Mouse (Mus musculus) intestine, embryonic 14.5 days (tissue): Measurements from ENCODE around the gene Vldlr. TPM values are rescaled to one million over a fixed set of nuclear protein-coding genes. Genes with fewer than 3 reads are reported as not detected.

ENCODE experiments used
- ATAC-seq: fragments of 200-750 bp; cut with Nextera tagmentation; replicated peaks from 2 replicates; pipeline ENCODE4 v1.8.0; 2017; ENCODE audit warnings: low read depth, moderate number of reproducible peaks, moderate TSS enrichment, moderate library complexity; ENCODE audit not compliant: low FRiP score, low TSS enrichment
- DNase-seq: peaks from one replicate; pipeline ENCODE4 v3.0.0-alpha.2; 2018; ENCODE audit warnings: low spot score
- H3K27ac ChIP-seq: fragments of 300-500 bp; sonication (generic); 2 replicates; pipeline ENCODE4 v1.5.1; 2014; ENCODE audit warnings: low read depth, mild to moderate bottlenecking, control low read depth
- H3K27me3 ChIP-seq: fragments of 300-500 bp; sonication (generic); replicated peaks from 2 replicates; pipeline ENCODE4 v1.6.1; 2014; ENCODE audit warnings: low read length, control low read depth; ENCODE audit not compliant: control insufficient read depth, insufficient read depth
- H3K36me3 ChIP-seq: fragments of 300-500 bp; sonication (generic); 2 replicates; pipeline ENCODE4 v1.6.1; 2014; ENCODE audit warnings: low read length, control low read depth; ENCODE audit not compliant: control insufficient read depth, insufficient read depth
- H3K4me1 ChIP-seq: fragments of 300-500 bp; sonication (generic); replicated peaks from 2 replicates; pipeline ENCODE4 v1.6.1; 2014; ENCODE audit warnings: low read length, control low read depth, mixed read lengths; ENCODE audit not compliant: control insufficient read depth, insufficient read depth
- H3K4me2 ChIP-seq: fragments of 300-500 bp; sonication (generic); 2 replicates; pipeline ENCODE4 v1.6.1; 2014; ENCODE audit warnings: low read length
- H3K4me3 ChIP-seq: fragments of 300-500 bp; sonication (generic); 2 replicates; pipeline ENCODE4 v1.5.1; 2014; ENCODE audit warnings: low read depth, low read length, control low read depth, mixed read lengths
- H3K9ac ChIP-seq: fragments of 300-500 bp; sonication (generic); 2 replicates; pipeline ENCODE4 v1.6.1; 2014; ENCODE audit warnings: mild to moderate bottlenecking, low read length
- H3K9me3 ChIP-seq: fragments of 300-500 bp; sonication (generic); 2 replicates; pipeline ENCODE4 v1.6.1; 2016; ENCODE audit warnings: low read length, control low read depth; ENCODE audit not compliant: control insufficient read depth
- WGBS: fragments of 180-500 bp; shearing (Covaris S2); extraction: QIAGEN DNeasy Blood & Tissue Kit; methylation state at CpG from one replicate; pipeline ENCODE4 v1.1.7; 2014; 5-methylcytosine and 5-hydroxymethylcytosine counted together
- polyA plus RNA-seq: library from polyadenylated mRNA; unstranded; fragments of >200 nt; fragmentation: Nextera tagmentation; extraction: Ambion mirVana; gene quantifications from 2 replicates; pipeline ENCODE4 v1.2.1, GENCODE M21; 2014

The Vldlr gene
- polyA plus RNA-seq = 4.1 and 5.6 TPM in 2 replicates

GRCm38 (mm10) chr19:27216318-27216717, at the start of gene Vldlr:
Gene Vldlr, plus strand, starts transcription at chr19:27216484.
- no peak for DNase-seq
- Histone ChIP-seq H3K36me3 (no peaks in the 10 kb centered on the region), H3K27ac (no peak within 1 kb of the TSS), H3K27me3 (peaks cover 25% of the 10 kb centered on the region), H3K4me2 (peak within 1 kb of the TSS; percentile 97), H3K9me3 (no peaks in the 10 kb centered on the region), H3K9ac (peak within 1 kb of the TSS; percentile 55), H3K4me3 (peak within 1 kb of the TSS; percentile 66), H3K4me1 (peaks cover 7% of the 10 kb centered on the region; the same call in 1 of the 2 replicates)
- WGBS = 5% methylated on average over 11 of the region's 11 CpGs
- ATAC-seq = no peak

- Histone ChIP-seq H3K27me3 (no peaks in the 10 kb centered on the region), H3K36me3 (no peaks in the 10 kb centered on the region), H3K4me2 (no peak overlapping the region), H3K9ac (no peak overlapping the region), H3K4me3 (no peak overlapping the region), H3K27ac (no peak overlapping the region), H3K4me1 (no peaks in the 10 kb centered on the region), H3K9me3 (no peaks in the 10 kb centered on the region)
- 69% methylated on average over 5 of the region's 5 CpGs for WGBS
- ATAC-seq = no peak
- peak; percentile 29 for DNase-seq
Observed at GRCm38 (mm10) chr19:27167601-27168319, 48.5 kb upstream of the Vldlr start.

- Histone ChIP-seq H3K27ac (no peak overlapping the region), H3K27me3 (no peaks in the 10 kb centered on the region), H3K4me3 (no peak overlapping the region), H3K9ac (no peak overlapping the region), H3K4me2 (no peak overlapping the region), H3K36me3 (no peaks in the 10 kb centered on the region), H3K9me3 (no peaks in the 10 kb centered on the region), H3K4me1 (no peaks in the 10 kb centered on the region)
- no peak for ATAC-seq
- DNase-seq = no peak
- 64% methylated on average over 2 of the region's 2 CpGs for WGBS
Observed at GRCm38 (mm10) chr19:27173836-27174235, 42.4 kb upstream of the Vldlr start.

- no peak overlapping the region for H3K27ac ChIP-seq
- H3K9me3 ChIP-seq = no peaks in the 10 kb centered on the region
- ATAC-seq (no peak), DNase-seq (no peak)
- no peak overlapping the region for H3K4me3 ChIP-seq
- H3K4me1 ChIP-seq = no peaks in the 10 kb centered on the region
- no peak overlapping the region for H3K9ac ChIP-seq
- H3K36me3 ChIP-seq = no peaks in the 10 kb centered on the region
- H3K4me2 ChIP-seq = no peak overlapping the region
- H3K27me3 ChIP-seq = no peaks in the 10 kb centered on the region
- WGBS = 86% methylated on average over 1 of the region's 1 CpGs
Observed at GRCm38 (mm10) chr19:27175617-27176016, 40.7 kb upstream of the Vldlr start.

- no peaks in the 10 kb centered on the region for H3K27me3 ChIP-seq
Observed at GRCm38 (mm10) chr19:27176558-27176957, 39.7 kb upstream of the Vldlr start.

GRCm38 (mm10) chr19:27178195-27178807, 38.0 kb upstream of the Vldlr start:
- no peak overlapping the region for H3K4me2 ChIP-seq
- H3K9ac ChIP-seq = no peak overlapping the region
- H3K4me3 ChIP-seq = no peak overlapping the region
- 91% methylated on average over 5 of the region's 5 CpGs for WGBS
- H3K27me3 ChIP-seq = no peaks in the 10 kb centered on the region
- no peaks in the 10 kb centered on the region for H3K4me1 ChIP-seq
- no peak overlapping the region for H3K27ac ChIP-seq
- ATAC-seq = no peak
- H3K9me3 ChIP-seq = no peaks in the 10 kb centered on the region
- no peak for DNase-seq
- H3K36me3 ChIP-seq = no peaks in the 10 kb centered on the region

More at GRCm38 (mm10) chr19:27176558-27176957, 39.7 kb upstream of the Vldlr start:
- H3K9me3 ChIP-seq = no peaks in the 10 kb centered on the region
- H3K36me3 ChIP-seq = no peaks in the 10 kb centered on the region
- ATAC-seq = no peak
- no peaks in the 10 kb centered on the region for H3K4me1 ChIP-seq
- DNase-seq = no peak
- no peak overlapping the region for H3K9ac ChIP-seq
- no peak overlapping the region for H3K27ac ChIP-seq
- 93% methylated on average over 4 of the region's 4 CpGs for WGBS
- no peak overlapping the region for H3K4me3 ChIP-seq
- no peak overlapping the region for H3K4me2 ChIP-seq

- H3K27me3 ChIP-seq = no peaks in the 10 kb centered on the region
- H3K4me3 ChIP-seq = no peak overlapping the region
- H3K9ac ChIP-seq = no peak overlapping the region
- no peak overlapping the region for H3K27ac ChIP-seq
- DNase-seq = peak; percentile 54
- no peak for ATAC-seq
- no peaks in the 10 kb centered on the region for H3K9me3 ChIP-seq
- H3K4me2 ChIP-seq = 0 out of 2 replicates have a peak overlapping the region, but pooled peaks have one; percentile 20
- WGBS = 49% methylated on average over 18 of the region's 18 CpGs
- H3K36me3 ChIP-seq = no peaks in the 10 kb centered on the region
- no peaks in the 10 kb centered on the region for H3K4me1 ChIP-seq
Observed at GRCm38 (mm10) chr19:27180351-27181122, 35.7 kb upstream of the Vldlr start.

GRCm38 (mm10) chr19:27183511-27183910, 32.8 kb upstream of the Vldlr start:
- ATAC-seq = no peak
- H3K9ac ChIP-seq = no peak overlapping the region
- no peaks in the 10 kb centered on the region for H3K27me3 ChIP-seq
- no peak overlapping the region for H3K4me3 ChIP-seq
- DNase-seq = no peak
- 86% methylated on average over 7 of the region's 7 CpGs for WGBS
- no peak overlapping the region for H3K27ac ChIP-seq
- H3K4me2 ChIP-seq = no peak overlapping the region
- H3K4me1 ChIP-seq = no peaks in the 10 kb centered on the region
- H3K36me3 ChIP-seq = no peaks in the 10 kb centered on the region
- H3K9me3 ChIP-seq = no peaks in the 10 kb centered on the region
